Mouse (Mus musculus): Measurements from ENCODE around the gene Slc25a38. TPM values are rescaled to one million over a fixed set of nuclear protein-coding genes. Genes with fewer than 3 reads are reported as not detected.
A peak's percentile ranks its signal among the peaks of the same experiment; 100 is the strongest.

Gene Slc25a38
- total RNA-seq, 2 experiments from 2014 or later, result 24.5 to 26.6 TPM

DNA sequence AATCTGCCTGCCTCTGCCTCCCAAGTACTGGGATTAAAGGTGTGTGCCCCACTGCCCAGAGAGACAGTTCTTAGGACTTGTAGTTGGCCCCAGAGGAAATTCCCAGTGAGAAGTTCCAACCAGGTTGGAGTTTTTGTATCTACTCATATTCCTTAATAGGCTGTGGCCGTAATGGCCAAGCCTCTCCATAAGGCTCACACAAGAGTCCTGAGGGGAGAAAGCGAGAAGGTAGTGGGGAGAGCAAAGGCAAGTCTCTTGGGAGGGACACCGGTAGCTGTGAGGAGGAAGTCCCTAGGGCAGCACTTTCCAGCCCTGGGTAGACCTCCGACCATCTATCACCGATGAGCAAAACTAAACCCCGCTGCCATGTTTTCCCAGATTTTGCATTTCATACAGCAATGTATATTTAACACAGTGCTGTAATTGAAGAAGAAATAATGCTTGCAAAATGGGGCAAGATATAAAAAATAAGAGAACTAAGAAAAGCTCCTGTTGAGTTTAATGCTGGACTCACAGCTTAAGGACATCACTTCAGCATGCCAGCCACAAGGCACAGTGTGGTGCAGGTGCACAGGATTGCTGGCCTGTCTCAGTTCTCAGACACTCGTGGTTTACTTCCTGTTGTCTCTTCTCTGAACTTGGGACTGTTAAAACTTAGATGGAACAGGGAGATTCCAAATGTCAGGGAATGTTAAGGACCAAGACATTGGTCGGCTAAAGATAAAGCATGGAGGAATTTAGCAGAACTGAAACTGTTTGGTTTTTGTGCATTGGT, 23.0 kb downstream of the Slc25a38 start:
- DNase-seq (ENCODE audit: extremely low spot score in 1 of 2, low spot score in 2 of 2), result no peak
- intact Hi-C loops (cut with DNase I), result no loop called here

DNA sequence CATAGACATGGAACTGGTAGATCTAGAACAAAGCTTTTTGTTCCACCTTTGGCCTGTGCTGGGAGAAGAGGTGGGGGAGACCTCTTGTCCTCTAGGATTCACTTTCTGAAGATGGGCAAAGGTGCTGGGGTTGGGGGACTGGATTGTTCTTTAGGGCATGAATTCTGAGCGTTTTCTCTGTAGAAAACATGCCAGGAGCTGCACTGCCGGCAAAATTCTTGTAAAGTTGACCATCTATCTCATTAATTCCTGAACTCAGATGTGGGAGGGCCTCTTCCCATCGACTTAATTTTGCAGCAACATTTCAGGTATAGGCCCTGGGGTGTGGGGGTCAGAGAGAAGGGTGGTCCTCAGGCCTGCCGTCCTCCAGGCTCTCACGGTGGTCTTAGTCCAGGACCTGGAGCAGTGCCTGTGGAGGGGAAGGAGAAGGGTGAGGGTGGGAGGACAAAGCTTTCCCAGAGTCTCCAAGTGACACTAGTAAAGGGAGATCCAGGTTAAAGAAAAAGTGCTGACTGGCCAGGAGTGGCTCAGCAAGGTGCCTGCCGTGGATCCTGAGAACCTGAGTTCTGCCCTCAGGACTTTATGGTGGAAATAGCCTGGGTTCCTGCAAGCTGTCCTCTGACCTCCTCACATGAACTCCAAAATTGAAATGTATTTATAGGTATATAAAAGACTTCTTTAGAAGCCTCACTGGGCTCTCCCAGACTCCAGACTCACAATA, 23.7 kb downstream of the Slc25a38 start:
- intact Hi-C loops (cut with DNase I), result no loop called here
- no peak for DNase-seq (ENCODE audit: extremely low spot score in 1 of 2, low spot score in 2 of 2)

DNA sequence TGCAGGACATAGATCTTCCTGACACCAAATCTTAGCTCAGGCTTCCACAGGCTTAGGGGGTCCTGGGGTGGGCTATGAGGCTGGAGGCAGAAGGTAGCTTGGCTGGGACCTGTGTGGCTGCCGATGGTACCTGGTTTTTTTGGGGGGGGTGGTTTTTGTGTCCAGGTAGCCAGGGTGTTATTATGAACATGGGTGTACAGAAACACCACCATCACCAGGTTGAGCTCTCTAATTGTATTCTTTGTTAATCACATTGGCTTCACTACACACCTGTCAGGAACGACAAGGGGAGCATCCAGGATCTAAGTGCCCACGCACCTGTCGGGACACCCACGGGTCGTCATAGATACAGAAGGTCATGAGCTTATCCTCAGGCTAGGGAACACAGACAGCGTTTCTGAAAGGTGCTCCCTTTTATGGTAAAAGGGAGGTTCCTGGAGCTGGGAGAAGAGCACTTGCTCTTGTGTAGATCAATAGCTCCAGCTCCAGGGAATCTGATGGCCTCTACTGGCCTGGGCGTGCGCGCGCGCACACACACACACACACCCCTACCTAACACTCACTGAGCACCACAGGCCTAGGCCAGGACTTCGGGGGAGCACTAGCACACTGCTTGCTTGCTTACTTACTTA, 24.5 kb downstream of the Slc25a38 start:
- intact Hi-C loops (cut with DNase I), result no loop called here
- DNase-seq (ENCODE audit: extremely low spot score in 1 of 2, low spot score in 2 of 2), result no peak

DNA sequence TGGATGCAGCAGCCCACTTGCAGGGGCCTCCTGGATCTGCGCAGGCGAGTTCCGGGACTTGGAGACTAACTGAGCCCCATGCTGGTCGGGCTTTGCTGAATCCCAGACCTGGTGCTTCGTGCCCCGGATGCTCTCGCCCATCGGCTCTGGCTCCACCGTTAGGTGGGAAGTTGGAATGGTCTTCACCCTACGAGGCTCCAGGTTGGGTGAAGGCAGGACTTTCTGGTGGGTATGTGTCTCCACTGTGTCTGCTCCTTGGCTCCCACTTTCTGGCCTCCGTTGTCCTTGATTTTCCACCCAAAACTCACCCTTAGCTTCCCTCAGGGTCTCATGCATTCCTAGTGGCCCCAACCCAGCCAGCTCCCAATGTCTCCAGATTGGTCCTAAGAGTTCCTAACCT, 25.3 kb downstream of the Slc25a38 start:
- intact Hi-C loops (cut with DNase I), result no loop called here
- no peak for DNase-seq (ENCODE audit: extremely low spot score in 1 of 2, low spot score in 2 of 2)

DNA sequence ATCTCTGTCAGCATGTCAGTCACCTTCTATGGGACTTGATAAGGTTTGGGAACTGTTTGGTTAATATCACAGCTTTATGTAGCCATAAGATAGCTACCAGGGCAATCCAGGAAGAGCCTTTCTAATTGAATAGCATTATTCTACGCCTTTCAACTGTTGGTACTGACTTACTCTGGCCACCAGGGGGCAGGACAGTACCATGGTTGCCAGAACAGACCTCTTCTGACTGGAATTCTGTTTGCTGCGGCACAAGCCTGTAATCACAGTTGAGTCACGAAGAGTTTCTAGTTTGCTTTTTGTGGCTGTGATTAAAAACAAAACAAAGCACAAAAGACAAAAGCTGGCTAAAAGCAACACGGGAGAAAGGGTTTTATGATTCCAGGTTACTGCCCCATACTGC, 30.5 kb downstream of the Slc25a38 start:
- intact Hi-C loops (cut with DNase I), result loop anchor here (2.0 to 5.0 kb wide), 3 partner anchors 30 to 357 kb away; no protein-coding TSS in a partner anchor
- peak; percentile 77 to 82 for DNase-seq (ENCODE audit: extremely low spot score in 1 of 2, low spot score in 2 of 2)

DNA sequence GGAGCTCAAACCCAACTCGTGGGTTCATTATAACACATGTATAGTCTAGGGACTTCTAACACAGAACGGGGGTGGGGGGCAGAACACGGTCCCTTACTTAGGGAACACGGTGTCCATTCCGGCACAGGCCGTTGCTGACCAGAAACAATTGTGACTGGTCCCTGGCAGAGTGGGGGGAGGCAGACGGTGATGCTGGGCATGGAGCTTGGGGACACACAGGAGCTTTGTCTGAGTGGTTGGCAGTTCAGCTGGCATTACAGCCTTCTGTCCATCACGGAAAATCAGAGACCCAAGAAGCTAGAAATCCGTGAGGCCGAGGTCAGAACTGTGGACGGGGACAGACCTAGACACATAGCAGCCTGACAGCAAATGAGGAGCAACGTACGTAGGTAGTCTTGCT, 34.3 kb downstream of the Slc25a38 start:
- intact Hi-C loops (cut with DNase I), result loop anchor here (5.0 kb wide), 2 partner anchors 233 to 353 kb away; no protein-coding TSS in a partner anchor
- DNase-seq (ENCODE audit: extremely low spot score in 1 of 2, low spot score in 2 of 2), result no peak

DNA sequence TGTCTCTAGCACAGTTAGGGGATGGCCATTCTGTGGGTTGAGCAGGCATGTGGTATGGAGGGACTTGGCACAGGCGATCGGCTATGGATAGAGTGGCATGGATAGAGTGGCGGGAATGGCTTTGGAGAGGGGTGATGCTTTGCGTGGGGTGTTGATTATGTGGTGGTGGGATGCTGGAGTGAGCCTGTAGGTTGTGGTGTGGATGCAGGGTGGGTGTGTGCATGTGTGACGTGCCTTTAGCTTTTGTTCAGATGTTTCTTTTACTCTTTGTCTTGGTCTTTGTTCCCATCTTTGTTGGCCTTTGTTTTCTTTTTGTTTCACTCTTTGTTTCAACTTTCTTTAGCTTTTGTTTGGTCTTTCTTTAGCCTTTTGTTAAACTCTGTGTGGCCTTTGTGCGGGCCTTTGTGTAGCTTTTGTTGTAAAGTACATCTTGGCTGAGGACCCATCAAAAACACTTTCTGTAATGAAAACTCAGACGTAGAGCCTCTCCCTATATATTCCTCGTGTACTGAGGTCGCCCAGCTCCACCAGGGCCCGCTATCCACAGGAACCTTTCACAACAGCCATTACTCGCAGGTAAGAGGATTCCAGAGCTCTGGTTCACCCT, 39.2 kb downstream of the Slc25a38 start, which contains the start of gene Mobp:
Gene Mobp (plus strand): TSS at position 486 of the 607 bp plus-strand sequence.
- no peak for DNase-seq (ENCODE audit: extremely low spot score in 1 of 2, low spot score in 2 of 2)
- intact Hi-C loops (cut with DNase I), result no loop called here

DNA sequence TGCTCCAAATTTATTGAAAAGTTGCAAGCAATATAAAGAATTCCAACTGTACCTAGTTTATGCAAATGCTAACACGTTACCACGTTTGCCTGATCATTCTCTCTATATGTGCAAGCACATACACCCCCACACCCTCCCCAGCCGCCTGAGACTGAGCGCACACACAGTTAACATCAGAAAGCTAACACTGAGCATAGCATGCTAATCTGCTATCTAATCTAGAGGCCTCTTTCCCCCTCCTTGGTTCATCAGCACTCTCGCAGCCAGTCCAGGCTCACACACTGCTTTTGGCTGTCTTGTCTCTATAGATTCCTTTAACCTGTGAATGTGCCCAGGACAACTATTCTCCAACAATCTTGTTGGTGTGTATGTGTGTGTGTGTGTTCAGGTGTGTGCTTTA, 41.0 kb downstream of the Slc25a38 start:
- intact Hi-C loops (cut with DNase I), result no loop called here
- no peak for DNase-seq (ENCODE audit: extremely low spot score in 1 of 2, low spot score in 2 of 2)

DNA sequence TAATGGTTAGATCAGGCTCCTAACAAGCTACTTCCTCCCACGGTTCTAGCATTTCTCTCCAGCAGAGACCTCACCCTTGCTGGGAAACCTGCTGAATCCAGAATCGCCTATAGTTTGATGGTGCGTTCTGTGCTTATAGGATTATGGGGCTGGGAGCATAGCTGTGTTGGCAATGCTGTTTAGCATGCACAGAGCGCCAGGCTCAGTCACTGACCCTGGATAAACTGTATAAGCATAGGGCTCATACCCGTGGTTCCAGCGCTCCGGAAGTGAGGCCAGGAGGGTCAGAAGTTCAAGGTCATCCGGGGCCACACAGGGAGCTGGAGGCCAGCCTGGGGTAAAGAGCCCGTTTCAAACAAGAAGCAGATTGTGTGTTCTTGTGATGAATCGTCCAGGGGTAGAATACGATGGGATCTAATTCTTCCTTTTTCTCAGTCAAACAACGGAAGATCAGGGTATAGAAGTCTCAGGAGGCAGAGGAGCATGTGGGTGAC, 41.8 kb downstream of the Slc25a38 start:
- intact Hi-C loops (cut with DNase I), result no loop called here
- DNase-seq (ENCODE audit: extremely low spot score in 1 of 2, low spot score in 2 of 2), result no peak

DNA sequence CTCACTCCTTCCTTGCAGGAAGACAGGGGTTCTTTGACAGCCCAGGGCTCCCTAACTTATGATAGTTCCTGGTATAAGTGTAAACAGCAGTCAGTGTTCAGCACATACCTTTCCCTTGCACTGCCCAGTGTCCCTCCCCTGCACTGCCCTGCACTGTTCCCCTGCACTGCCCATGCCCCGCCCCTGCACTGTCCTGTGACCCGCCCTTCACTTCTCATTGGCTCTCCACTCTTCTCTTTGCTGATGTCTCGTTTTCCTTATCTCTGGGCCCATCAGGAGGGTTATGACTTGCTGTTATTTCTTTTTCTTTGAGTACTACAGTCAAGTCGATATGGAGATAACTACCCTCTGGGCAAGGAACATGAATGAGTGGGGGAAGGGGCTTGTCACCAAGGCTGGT, 47.9 kb downstream of the Slc25a38 start:
- intact Hi-C loops (cut with DNase I), result no loop called here

DNA sequence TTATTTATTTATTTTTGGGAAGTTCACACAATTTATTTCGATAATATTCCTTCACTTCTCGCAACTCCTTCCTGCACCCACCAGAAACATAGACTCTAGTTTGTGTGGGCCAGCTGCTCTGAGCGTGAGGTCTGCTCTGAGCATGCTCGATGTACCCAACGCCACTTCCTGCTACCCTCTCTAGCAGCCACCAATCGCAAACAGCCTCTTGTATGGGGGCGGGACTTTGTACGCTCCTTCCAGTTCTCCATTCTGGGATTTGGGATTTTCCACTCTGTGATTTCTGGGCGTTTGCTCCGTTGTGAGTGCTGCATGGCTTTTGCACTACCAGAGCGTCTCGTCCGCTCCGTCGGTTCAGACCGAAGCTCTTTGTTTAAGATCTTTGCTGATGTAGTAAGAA, 53.7 kb downstream of the Slc25a38 start:
- intact Hi-C loops (cut with DNase I), result no loop called here
- DNase-seq (ENCODE audit: extremely low spot score in 1 of 2, low spot score in 2 of 2), result no peak

More for the DNA sequence above, 47.9 kb downstream of the Slc25a38 start:
- no peak for DNase-seq (ENCODE audit: extremely low spot score in 1 of 2, low spot score in 2 of 2)

DNA sequence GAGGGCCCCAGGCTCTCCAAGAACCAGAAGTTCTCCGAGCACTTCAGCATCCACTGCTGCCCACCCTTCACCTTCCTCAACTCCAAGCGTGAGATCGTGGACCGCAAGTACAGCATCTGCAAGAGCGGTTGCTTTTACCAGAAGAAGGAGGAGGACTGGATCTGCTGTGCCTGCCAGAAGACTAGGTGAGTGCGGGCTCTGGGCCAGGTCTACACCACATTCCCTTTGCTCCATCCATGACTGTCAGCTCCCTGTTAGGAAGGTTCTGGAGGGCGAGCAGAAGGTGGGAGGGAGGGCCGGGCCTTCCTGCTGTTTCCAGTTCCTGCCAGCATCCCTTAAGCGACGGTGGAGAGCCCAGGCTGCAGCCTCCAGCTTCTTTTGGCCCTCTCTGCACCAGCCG, 57.7 kb downstream of the Slc25a38 start:
- intact Hi-C loops (cut with DNase I), result no loop called here
- DNase-seq (ENCODE audit: extremely low spot score in 1 of 2, low spot score in 2 of 2), result no peak

DNA sequence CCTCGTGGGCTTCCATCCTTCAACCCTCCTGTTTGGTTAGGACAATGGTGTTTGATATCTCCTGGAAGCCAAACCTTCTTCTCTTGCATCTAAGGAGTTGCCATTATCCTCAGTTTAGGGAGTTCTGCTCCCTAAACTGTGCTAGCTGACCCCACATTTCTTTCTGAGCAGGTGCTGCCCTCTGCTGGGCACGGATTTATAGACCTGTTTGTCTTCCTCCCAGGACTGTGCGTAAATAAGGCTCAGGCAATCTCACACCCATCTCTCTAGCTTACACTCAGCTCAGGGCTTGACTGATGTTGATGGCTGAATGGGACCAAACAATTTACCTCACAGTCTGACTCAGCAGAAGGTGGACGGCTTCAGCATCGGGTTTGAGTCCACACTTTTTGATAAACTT, 61.1 kb downstream of the Slc25a38 start:
- intact Hi-C loops (cut with DNase I), result loop anchor here (2.0 kb wide), 1 partner anchor 30 kb away; no protein-coding TSS in a partner anchor

More for the DNA sequence above, 61.1 kb downstream of the Slc25a38 start:
- DNase-seq (ENCODE audit: extremely low spot score in 1 of 2, low spot score in 2 of 2), result peak in 1 of 2 experiments; percentile 60

Other genes starting within 250 kb of the Slc25a38 start
- gene Wdr48, start 215.5 kb upstream of the Slc25a38 start, total RNA-seq (2021), result 10 to 100 TPM; 75.7 to 85.8 TPM
- gene Gorasp1, start 172.8 kb upstream of the Slc25a38 start, total RNA-seq (2021), result 10 to 100 TPM; 26.1 to 26.2 TPM
- gene Ttc21a, start 172.8 kb upstream of the Slc25a38 start, total RNA-seq (2021), result 1 to 10 TPM; 1.1 TPM
- gene Csrnp1, start 125.7 kb upstream of the Slc25a38 start, total RNA-seq (2021), result 1 to 10 TPM; 7.6 to 8.7 TPM
- gene Xirp1, start 86.8 kb upstream of the Slc25a38 start, total RNA-seq (2021), result under 1 TPM in 1 of 2 experiments, not detected in 1; 0.11 TPM
- gene Cx3cr1, start 40.5 kb upstream of the Slc25a38 start, total RNA-seq (2021), result 10 to 100 TPM; 31.9 to 33.5 TPM
- gene Ccr8, start 18.3 kb upstream of the Slc25a38 start, total RNA-seq (2021), result not detected
- 100 to 1,000 TPM; 711 to 726 TPM for gene Rpsa, start 17.3 kb downstream of the Slc25a38 start, total RNA-seq (2021)
- 10 to 100 TPM; 18.6 to 57.9 TPM for gene Mobp, start 39.3 kb downstream of the Slc25a38 start, total RNA-seq (2021)
- gene Myrip, start 191.1 kb downstream of the Slc25a38 start, total RNA-seq (2021), result 10 to 100 TPM; 63.5 to 70.6 TPM